Mouse (Mus musculus): ENCODE results near the gene Rpa3. TPM values are rescaled to one million over a fixed set of nuclear protein-coding genes. Genes with fewer than 3 reads are reported as not detected.

Gene Rpa3
- total RNA-seq (2021), result 10 to 100 TPM; 22.7 to 25.0 TPM
- long read RNA-seq, experiment 1, transcript Rpa3-201 (4 exons, 670 nt), result major isoform, 25 of 28 reads
- long read RNA-seq, experiment 1, partial matches to known transcripts, result 0 of 28 reads
- long read RNA-seq, experiment 1, other reads (novel, unspliced or antisense), result 2 of 28 reads
- long read RNA-seq, experiment 2, transcript Rpa3-201 (4 exons, 670 nt), result major isoform, 23 of 26 reads
- long read RNA-seq, experiment 2, partial matches to known transcripts, result 0 of 26 reads
- long read RNA-seq, experiment 2, other reads (novel, unspliced or antisense), result 2 of 26 reads

DNA sequence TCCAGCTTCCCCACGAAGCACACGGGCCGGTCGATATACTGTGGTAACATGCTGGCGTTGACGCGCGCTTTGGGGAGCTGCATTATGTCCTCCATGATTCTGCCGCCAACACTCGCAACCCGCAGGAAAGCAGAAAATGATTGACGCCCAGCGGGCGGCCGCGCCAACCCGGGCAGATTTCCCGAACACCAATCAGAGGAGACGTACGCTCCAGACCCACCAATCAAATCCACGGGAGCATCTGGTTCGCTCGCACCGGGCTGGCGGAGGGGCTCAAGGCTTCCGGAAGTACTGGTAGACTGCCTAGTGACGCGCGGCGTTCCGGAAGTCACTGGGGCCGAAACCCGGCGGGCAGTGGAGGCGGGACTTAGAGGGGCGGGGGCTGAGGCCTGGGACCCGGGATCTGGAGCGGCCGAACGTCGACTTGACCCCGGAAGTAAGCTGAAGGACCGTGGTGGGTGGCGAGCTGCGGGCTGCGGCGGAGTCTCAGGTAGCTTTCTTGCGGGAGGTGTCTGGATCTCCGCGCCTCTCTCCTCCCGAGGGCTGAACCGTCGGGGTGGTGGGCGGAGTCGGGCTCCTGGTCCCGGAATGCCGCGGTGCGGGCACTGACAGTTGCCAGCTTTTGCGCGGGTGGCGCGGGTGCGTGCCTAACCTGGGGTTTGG is at the start of gene Rpa3, which contains the start of the genes Umad1 and Gm45062:
TSS of gene Rpa3 (minus strand) at position 170 of the 663 bp plus-strand sequence.
TSS of gene Umad1 (plus strand) at position 285 of the 663 bp plus-strand sequence.
TSS of gene Gm45062 (plus strand) at position 447 of the 663 bp plus-strand sequence.
- peak; percentile 95 to 97 for DNase-seq (ENCODE audit: low spot score in 2 of 2)

DNA sequence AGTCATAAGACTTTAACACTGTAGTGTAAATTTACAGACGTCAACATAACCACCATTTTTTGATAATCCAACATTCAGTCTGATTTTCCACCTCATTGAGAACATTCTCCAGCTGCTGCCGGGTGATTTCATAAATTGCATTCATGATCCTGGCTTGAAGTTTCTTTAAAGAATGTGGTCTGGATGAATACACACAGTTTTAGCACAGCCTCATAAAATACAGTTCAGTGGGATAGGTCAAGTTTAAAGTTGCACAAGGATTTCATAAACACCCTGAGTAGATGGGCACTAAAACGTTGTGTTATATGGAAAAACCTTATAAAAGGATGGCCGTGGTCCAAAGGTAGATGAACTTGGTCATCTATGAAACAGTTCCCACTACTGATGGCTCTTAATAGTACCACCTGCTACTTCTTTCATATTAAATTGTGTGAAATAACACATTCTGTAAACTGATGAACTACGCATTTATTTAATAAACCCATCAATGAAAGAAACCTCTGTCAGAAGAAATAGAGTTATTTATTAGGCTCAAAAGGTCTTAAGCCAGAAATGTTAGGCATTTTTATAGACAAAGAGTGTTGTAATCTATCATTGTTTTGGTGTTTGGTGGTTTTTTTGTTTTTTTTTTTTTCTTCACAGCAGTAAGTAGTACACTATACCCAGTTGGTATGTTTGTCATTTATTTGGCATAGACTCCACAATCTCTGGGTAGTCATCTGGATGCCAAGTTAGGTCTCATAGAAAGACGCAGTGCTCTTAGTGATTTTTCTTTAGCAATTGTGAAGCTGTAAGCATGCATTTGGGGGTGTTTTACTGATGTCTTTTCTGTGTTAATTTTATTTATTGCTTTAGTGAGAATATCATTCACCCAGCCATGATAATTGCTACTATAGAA is 49.2 kb upstream of the Rpa3 start:
- DNase-seq (ENCODE audit: low spot score in 2 of 2), result no peak

DNA sequence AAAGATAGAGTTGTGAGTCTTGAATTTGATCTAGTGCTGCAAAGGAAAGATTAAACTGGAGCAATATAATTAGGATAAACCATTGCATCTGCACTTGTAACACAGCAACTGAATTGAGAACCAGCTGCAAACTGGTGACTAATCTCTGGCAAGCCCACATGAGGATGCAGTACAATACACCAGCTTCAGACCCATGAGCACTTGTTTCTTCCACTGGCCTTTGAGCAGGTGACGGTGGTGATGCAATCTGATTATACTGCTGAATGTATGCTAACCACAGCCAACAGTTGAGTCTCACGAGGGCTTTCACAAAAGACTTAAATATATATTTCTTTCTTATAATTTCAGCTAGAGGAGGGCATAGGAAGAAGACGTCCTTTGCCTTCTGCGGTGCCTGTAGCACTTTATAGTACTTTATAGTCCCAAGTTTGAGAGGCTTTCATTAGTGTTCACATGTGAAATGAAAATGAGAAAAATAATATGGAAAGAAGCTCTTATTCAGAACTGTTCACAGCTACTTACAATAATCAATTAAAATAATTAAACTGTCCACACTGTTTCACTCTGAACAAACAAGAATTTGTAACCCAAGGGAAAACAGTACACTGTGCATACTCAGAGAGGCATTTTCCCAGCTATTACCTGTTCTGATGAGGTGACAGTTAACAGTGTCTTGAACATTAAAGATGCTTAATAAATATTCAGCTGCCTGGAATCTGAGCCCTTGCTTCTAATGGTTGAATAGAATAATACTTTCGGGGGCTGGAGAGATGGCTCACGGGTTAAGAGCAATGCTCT is 40.3 kb upstream of the Rpa3 start:
- DNase-seq (ENCODE audit: low spot score in 2 of 2), result no peak

DNA sequence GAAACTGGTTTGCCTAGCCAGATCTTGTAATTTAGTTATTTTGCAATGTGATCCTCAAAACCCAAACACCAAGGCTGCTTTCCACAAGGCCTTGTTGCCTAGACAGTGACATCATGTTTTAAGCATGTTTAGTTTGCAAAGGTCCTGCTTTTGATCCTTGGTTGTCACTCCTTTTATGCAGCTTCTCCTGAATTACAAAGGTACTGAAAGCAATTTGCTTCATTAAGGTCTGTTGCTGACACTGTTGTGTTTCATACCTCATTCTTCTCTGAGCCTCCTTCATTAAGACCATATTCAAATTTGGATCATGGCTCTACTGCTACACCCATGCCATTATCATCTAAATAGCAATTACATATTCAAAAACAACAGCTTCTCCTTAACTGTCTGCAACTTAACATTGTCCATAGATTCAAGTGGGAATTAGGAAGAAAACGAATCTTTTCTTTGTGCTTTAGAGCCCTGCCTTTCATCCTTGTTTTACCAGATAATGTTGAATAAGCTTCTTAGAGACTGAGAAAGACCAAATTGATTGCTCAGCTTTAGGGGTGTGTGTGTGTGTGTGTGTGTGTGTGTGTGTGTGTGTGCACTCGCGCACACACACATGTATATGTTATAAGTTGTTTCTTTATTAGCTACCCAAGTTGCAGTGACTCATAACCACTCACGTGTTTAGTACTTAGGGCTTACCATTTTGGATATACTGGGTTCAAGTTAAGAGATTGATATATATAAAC is 35.2 kb upstream of the Rpa3 start:
- DNase-seq (ENCODE audit: low spot score in 2 of 2), result no peak

DNA sequence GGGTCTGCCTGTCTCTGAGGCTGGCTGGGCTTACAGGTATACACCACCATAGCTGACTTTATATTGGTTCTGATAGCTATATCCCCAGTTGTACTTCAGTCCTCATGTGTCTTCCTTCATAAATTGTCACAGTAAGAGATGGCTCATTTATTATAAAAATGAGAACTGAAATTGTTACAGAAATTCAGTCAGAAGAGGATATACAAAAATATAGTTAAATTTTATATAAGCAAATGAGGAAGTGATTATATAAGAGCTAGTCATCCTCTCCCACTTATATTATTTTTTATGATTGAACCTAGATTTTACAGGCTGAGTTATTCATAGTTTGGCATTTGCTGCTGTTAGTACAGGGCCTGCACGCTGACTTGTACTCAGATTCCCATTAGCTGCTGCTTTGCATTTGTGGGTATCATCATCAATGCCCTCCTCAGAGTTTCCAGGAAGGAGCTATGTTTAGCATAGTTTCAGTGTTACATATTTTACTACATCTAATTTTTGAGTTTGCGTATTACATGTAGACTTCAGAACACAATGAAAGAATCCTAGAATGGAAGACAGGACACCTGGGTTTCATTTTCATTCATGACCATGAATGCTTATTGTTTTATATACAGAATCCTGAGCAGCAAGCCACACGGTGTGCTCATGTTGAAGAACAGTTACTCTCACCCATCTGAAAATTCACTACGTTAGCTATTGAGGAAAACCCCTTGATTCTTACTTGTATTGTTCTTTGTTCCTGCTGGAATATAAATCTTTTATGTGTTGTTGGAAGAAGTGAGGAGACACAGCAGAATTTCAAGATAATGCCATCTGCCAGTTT is 30.0 kb upstream of the Rpa3 start:
- no peak for DNase-seq (ENCODE audit: low spot score in 2 of 2)

DNA sequence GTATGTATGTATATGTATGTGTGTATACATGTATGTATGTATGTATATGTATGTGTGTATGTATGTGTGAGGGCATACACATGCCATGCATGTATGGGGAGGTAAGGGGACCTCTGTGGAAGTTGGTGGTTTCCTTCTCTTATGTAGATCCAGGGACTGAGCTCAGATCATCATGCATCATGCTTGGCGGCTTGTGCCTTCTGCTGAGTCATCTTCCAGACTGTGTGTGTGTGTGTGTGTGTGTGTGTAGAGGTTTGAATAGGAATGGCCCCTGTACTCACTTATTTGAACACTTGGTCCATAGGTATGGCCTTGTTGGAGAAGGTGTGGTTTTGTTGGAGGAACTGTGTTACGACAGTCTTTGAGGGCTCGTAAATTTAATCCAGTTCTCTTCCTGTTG is 27.2 kb upstream of the Rpa3 start:
- no peak for DNase-seq (ENCODE audit: low spot score in 2 of 2)

DNA sequence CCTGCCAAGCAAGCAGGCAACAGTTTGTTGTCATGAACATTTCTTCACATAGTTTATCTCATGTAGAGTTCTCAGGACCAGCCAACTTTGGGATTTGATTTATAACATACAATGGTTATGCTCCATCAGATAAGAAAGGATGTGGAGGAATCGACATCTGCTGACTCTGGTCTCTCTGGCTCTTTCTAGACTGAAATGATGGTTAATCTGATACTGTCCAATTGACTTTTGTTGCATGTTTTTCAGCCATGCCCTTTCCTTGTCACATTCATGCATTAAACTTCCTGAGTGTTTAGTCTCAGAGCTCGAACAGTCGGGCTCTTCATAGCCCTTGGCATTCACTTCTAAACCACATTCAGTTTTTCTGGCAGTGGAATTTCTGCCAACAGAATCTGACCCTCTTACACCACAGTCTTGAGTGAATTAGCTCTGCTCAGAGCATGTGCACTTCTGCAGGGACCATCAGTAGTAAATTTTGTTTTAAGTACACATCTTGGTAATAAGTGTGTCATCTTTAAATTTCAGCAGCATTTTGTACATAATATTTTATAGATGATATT is 26.5 kb upstream of the Rpa3 start:
- no peak for DNase-seq (ENCODE audit: low spot score in 2 of 2)

DNA sequence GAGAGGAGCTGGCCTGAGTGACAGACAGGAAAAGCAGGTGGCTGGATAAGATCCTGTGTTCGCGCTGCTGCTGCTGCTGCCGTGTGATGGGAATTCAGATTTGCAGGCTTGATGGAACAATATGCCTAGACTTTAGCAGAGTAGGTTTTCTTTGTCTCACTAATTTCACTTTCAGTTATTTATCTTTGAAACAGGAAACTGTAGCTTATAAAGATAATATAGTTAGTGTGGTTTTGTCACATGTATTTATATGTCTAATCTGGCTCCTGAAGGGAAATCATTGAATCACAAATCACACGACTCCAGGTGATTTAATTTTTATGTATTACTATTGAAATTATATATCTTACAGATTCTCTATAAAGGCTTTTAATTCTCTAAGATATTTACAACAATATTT is 24.3 kb upstream of the Rpa3 start:
- no peak for DNase-seq (ENCODE audit: low spot score in 2 of 2)

DNA sequence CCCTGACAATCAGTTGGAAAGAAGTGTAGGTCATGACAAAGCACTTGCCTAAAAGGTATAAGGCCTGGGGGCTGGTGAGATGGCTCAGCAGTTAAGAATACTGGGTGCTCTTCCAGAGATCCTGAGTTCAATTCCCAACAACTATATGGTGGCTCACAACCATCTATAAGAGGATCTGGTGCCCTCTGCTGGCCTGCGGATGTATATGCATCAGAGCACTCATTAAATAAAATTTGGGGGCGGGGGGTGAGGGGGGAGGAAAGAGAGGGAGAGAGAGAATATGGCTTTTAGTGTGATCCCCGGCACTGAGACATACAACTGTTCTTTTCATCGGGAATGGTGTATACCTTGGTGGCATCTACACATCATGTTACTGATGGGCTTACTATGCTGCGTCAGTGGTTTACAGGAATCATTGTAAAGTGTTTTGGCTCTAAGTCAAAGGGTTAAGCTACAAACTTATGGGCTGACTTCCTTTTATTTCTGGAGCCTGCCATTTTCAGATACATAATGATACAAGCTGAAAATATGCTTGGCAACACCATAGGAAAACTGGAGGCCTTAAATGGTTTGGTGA is 19.5 kb upstream of the Rpa3 start:
- DNase-seq (ENCODE audit: low spot score in 2 of 2), result no peak

DNA sequence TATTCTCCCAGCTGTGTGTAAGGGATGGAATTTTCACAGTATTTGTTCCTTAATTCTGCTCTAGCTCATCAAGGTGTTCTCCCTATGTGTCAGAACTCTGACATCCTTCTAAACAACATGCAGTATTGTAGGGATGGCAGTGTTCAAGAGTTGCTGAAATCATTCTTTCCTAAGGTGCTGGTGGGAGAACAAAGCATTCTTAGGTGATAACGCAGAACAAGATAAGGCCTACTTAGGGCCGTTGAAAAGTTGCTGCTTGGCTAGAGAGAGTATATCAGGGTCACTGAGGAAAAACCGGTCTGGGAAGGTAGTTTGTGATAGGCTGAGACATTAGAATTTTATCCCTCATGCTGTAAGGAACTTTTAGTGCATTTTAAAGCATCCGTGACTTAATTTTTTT is 17.5 kb upstream of the Rpa3 start:
- no peak for DNase-seq (ENCODE audit: low spot score in 2 of 2)

DNA sequence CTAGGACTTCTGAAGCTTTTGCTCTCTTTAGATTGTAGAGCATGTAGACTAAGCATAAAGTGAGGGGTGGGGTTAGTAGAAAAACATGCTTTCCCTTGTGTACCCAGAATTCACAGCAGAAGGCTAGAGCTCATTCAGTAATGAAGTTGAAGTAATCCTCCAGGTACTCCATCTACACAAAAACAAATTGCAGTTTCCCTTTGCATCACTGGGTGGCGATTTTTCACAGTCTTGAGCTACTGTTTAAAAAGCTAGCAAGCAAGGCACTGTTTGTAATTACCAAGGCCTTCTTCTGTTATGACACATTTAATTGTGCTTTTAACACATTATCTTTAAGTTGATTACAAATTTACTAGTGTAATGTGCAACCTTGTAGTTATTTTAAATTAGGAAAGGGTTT is 16.1 kb upstream of the Rpa3 start:
- DNase-seq (ENCODE audit: low spot score in 2 of 2), result peak in 1 of 2 experiments; percentile 48

DNA sequence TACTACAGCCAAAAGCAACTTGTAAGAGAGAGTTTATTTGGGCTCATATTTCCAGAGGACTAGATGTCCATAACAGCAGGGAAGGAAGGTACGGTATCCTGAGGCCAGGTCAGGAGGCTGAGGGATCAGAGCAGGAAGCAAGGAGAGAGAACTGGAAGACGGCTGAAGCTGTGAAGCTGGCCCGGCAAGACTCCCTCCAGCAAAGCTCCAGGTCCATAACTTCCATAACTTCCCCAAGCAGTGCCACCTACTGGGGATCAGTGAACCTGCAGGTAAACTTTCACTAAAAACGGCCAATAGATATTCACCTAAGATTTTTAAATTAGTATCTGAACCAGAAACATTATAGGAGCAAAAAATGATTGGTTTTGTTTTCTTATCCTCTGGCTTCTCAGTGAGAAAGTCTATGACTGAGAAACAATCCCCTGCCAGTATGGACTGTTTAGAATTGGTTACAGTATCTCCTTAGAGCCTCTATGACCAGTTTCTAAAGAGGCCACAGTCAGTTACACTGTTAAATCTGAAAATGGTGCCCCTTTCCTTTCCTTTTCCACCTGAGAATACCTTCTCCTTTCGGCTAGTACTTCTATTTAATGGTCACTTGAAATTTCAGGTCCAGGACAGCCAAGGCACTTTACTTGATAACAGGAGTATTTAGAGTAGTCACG is 15.5 kb upstream of the Rpa3 start:
- DNase-seq (ENCODE audit: low spot score in 2 of 2), result peak in 1 of 2 experiments; percentile 53

DNA sequence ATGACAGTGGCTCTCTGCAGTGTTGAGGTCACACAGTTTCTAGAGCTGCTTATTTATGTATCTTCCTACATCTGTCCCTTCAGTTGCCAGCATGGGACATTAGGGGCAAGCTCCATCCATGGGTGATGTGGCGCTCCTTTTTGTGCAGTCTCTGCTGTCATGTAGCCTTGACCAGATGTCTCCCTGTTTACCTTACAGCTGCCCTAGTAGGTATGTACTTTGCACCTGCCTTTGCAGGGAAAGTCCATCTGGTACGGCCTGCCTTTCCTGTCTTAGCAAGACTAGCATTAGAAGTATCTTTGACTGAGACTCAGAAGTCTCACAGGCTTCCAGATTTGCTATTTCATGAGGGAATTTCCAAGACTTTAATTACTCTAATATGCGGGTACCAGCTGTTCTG is 12.1 kb upstream of the Rpa3 start:
- no peak for DNase-seq (ENCODE audit: low spot score in 2 of 2)

DNA sequence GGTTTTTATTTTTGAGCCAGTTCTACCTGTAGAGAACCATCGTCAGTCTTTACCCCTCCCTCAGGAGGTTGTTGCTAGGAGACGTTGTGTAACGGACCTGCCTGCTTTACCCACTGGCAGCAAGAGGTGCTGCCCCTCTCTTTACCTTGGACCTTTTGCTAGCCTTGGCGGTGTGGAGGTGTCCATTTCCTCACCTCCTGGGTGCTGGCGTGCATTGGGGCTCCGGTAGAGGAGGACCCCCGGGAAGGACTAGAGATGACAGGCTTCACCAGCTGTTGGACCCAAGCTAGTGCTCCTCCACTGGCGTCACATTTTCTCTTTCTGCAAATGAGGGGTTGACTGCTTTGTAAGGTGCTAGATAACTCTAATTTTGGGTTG is 683 bp upstream of the Rpa3 start:
- DNase-seq (ENCODE audit: low spot score in 2 of 2), result peak in 1 of 2 experiments; percentile 20

DNA sequence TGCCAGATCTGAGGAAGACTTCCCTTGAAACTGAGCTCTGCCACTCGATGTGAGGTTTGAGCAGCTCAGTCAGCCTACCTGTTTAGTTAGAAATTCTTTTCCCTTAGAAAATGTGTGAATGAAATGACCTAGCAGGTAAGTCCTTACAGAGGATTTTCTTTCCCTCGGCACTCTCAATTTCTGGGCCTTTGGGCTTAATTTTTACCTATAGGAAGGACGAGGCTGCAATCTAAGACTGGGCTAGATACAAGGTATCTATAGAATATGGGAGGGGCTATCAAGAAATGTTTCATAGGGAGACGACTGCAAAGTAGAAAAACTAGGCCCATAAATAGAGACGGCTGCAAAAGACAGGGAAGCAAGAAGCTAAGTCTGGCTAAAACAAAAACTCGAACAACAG is 657 bp downstream of the Rpa3 start:
- DNase-seq (ENCODE audit: low spot score in 2 of 2), result no peak

DNA sequence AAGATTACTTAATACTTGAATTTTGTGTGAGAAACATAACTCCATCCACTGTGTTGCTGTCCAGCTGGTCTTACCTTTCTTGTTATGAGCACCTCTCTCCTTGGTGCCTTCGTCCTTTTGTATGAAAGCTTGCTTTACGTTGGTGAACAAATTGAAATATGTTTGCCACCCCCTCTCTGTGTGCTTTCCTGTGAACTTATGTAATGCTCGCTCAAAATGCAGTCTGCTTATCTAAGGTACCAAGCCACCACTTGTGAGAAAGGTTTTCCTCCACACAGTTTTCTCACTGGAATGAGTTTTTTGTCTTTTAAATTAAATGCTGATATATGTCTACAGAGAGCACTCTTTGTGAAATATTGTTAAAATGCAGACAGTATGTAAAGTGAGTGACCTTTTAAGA is 30.4 kb downstream of the Rpa3 start:
- DNase-seq (ENCODE audit: low spot score in 2 of 2), result no peak

DNA sequence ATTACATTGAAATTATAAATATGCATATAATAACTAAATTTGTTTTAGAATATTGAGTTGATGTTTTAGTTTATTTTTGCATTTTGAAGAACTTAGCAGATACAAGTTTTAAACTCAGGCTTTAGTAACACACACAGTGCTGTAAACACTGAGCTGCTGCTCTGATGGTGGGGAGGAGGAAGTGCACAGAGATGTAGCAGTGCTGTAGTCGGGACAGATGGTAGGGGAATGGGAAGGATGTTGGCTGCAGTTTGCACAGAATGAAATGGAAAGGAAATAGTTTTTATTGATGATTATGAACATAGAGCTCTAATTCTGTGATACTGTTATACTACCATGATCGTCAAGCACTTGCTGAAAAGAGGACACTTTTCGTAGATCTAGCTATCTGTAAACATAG is 31.9 kb downstream of the Rpa3 start:
- DNase-seq (ENCODE audit: low spot score in 2 of 2), result no peak

DNA sequence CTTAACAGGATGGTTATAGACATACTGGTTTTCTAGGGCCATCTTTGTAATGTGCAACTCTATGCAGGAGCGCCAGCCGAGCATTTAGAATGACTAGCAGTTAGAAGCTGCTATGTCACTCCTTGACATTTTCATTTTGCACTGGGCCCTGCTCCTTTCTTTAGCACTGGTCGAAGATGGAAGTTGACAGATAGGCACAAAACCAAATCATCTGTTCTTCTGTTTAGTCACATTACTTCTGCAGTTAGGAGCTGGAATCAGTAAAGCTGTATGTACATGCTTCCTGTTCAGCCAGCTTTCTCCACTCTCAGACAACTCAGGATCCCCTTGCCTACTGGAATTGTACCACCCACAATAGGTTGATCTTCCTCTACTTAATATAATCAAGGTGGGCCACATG is 48.3 kb downstream of the Rpa3 start:
- no peak for DNase-seq (ENCODE audit: low spot score in 2 of 2)

All from gastrocnemius, postnatal 4 days (tissue).